Mouse (Mus musculus) thymus, adult 2 months (tissue): Measurements from ENCODE around the gene Gck. TPM values are rescaled to one million over a fixed set of nuclear protein-coding genes. Genes with fewer than 3 reads are reported as not detected.

Experiments
- DNase-seq: peaks from one replicate; pipeline ENCODE4 v3.0.0; 2021
- H3K27ac ChIP-seq: fragments of 200-500 bp; 2 replicates; pipeline ENCODE4 v1.5.1; 2012; ENCODE audit warnings: low read length, control low read depth; ENCODE audit not compliant: control insufficient read depth, insufficient read depth
- H3K27me3 ChIP-seq: fragments of 200-500 bp; 2 replicates; pipeline ENCODE4 v1.6.1; 2012; ENCODE audit warnings: mild to moderate bottlenecking, low read length, moderate library complexity, mixed read lengths; ENCODE audit not compliant: control insufficient read depth, insufficient read depth
- H3K36me3 ChIP-seq: fragments of 200-500 bp; 2 replicates; pipeline ENCODE4 v1.6.1; 2012; ENCODE audit warnings: mild to moderate bottlenecking, low read length, moderate library complexity; ENCODE audit not compliant: control insufficient read depth, insufficient read depth
- H3K4me1 ChIP-seq: fragments of 200-500 bp; replicated peaks from 2 replicates; pipeline ENCODE4 v1.6.1; 2012; ENCODE audit warnings: low read length; ENCODE audit not compliant: control insufficient read depth, insufficient read depth
- H3K4me3 ChIP-seq: fragments of 200-500 bp; 2 replicates; pipeline ENCODE4 v1.5.1; 2012; ENCODE audit warnings: mild to moderate bottlenecking, low read length, control low read depth, moderate library complexity; ENCODE audit not compliant: control insufficient read depth, insufficient read depth
- CTCF ChIP-seq: fragments of 200-500 bp; IDR thresholded peaks from 2 replicates; pipeline ENCODE4 v1.5.1; 2012; ENCODE audit warnings: mild to moderate bottlenecking, control low read depth, low read length, moderate library complexity, borderline replicate concordance; ENCODE audit not compliant: control insufficient read depth, poor library complexity, insufficient read depth; ENCODE audit errors: extremely low read depth
- POLR2A ChIP-seq: fragments of 200-500 bp; IDR thresholded peaks from 2 replicates; pipeline ENCODE4 v1.6.1; 2012; ENCODE audit warnings: mild to moderate bottlenecking, low read length, control low read depth, moderate library complexity; ENCODE audit not compliant: control insufficient read depth, poor library complexity, insufficient read depth; ENCODE audit errors: extremely low read depth
- WGBS: fragments of 180-500 bp; shearing (Covaris S2); methylation state at CpG from one replicate; pipeline ENCODE4 v1.1.7; 2018; 5-methylcytosine and 5-hydroxymethylcytosine counted together
- polyA plus RNA-seq: library from polyadenylated mRNA; depleted of rRNA; stranded (reverse); fragments of >200 nt; gene quantifications from 2 replicates; pipeline ENCODE4 v1.2.3, GENCODE M21; 2012

Gene Gck
- polyA plus RNA-seq, 1 experiment, result 0.58 TPM

- Histone ChIP-seq H3K27ac (no peak overlapping the region), H3K4me3 (no peak overlapping the region), H3K36me3 (no peaks in the 10 kb centered on the region), H3K4me1 (no peaks in the 10 kb centered on the region), H3K27me3 (no peaks in the 10 kb centered on the region)
- no peak for TF ChIP-seq POLR2A
- no peak for TF ChIP-seq CTCF
- WGBS, result 96% methylated on average over 16 of the region's 16 CpGs
- no peak for DNase-seq
These were observed 40.2 kb upstream of the Gck start for GRCm38 (mm10) chr11:5989954-5990593.

DNA sequence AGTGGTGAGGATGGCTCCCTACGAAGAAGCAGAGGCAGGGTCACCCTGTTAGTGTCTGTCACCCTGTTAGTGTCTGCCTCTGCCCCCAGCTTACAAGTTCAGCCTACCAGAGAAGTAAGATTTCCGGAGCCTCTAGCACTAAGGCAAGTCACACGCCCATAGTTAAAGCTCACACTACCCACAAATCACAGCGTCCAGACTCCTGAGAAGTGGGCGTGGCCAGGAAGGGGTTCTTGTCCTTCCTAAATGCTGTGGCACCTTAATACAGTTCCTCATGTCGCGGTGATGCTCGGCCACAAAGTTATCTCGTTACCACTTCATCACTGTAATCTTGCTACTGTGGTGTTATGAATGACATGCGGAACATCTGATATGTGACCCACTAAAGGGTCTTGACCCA, 38.2 kb upstream of the Gck start:
- Histone ChIP-seq H3K4me1 (no peaks in the 10 kb centered on the region), H3K36me3 (no peaks in the 10 kb centered on the region), H3K4me3 (no peak overlapping the region), H3K27ac (no peak overlapping the region), H3K27me3 (no peaks in the 10 kb centered on the region)
- 90% methylated on average over 10 of the region's 10 CpGs for whole genome bisulfite sequencing
- DNase-seq, result no peak
- no peak for TF ChIP-seq POLR2A
- no peak for TF ChIP-seq CTCF

DNA sequence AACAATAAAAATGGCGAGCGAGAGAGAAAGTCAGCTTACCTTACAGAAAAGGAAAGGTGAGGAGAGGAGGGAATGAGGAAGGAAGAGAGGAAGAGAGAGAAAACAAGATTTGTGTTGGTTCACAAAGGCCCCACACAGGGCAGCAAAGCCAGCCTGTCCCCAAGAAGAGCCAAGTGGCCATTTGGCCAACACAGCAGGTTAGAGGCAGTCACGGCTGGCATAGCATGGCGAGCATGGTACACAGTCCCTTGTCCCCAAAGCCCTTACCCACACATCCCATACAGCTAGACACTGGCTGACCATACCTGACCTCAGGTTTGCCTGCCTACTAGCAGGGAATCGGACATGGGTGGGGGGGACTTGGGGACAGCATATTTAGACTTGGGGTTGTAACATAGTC, 33.7 kb upstream of the Gck start:
- H3K27ac ChIP-seq, result no peak overlapping the region
- DNase-seq, result no peak
- H3K4me1 ChIP-seq, result no peaks in the 10 kb centered on the region
- H3K4me3 ChIP-seq, result no peak overlapping the region
- H3K36me3 ChIP-seq, result no peaks in the 10 kb centered on the region
- 97% methylated on average over 5 of the region's 5 CpGs for WGBS
- TF ChIP-seq POLR2A (no peak), CTCF (no peak)
- no peaks in the 10 kb centered on the region for H3K27me3 ChIP-seq

GRCm38 (mm10) chr11:5981323-5981722, 31.4 kb upstream of the Gck start:
- H3K27me3 ChIP-seq, result no peaks in the 10 kb centered on the region
- no peaks in the 10 kb centered on the region for H3K36me3 ChIP-seq
- 96% methylated on average over 7 of the region's 7 CpGs for WGBS
- DNase-seq, result no peak
- H3K27ac ChIP-seq, result no peak overlapping the region
- TF ChIP-seq POLR2A (no peak), CTCF (no peak)
- no peak overlapping the region for H3K4me3 ChIP-seq
- H3K4me1 ChIP-seq, result no peaks in the 10 kb centered on the region

- no peaks in the 10 kb centered on the region for H3K27me3 ChIP-seq
- H3K4me3 ChIP-seq, result no peak overlapping the region
- TF ChIP-seq CTCF (no peak), POLR2A (no peak)
- DNase-seq, result no peak
- no peaks in the 10 kb centered on the region for H3K36me3 ChIP-seq
- 93% methylated on average over 8 of the region's 8 CpGs for WGBS
- H3K4me1 ChIP-seq, result no peaks in the 10 kb centered on the region
- H3K27ac ChIP-seq, result no peak overlapping the region
These were observed 30.7 kb upstream of the Gck start for GRCm38 (mm10) chr11:5980561-5980960.

- Histone ChIP-seq H3K36me3 (no peaks in the 10 kb centered on the region), H3K4me1 (no peaks in the 10 kb centered on the region), H3K27ac (no peak overlapping the region), H3K27me3 (no peaks in the 10 kb centered on the region), H3K4me3 (no peak overlapping the region)
- DNase-seq, result no peak
- WGBS, result 97% methylated on average over 2 of the region's 2 CpGs
- TF ChIP-seq CTCF (no peak), POLR2A (no peak)
These were observed 30.2 kb upstream of the Gck start for GRCm38 (mm10) chr11:5980108-5980507.

GRCm38 (mm10) chr11:5979088-5979487, 29.2 kb upstream of the Gck start:
- H3K4me3 ChIP-seq, result no peak overlapping the region
- whole genome bisulfite sequencing, result 94% methylated on average over 7 of the region's 7 CpGs
- H3K27ac ChIP-seq, result no peak overlapping the region
- TF ChIP-seq CTCF, result no peak
- TF ChIP-seq POLR2A, result no peak
- H3K36me3 ChIP-seq, result no peaks in the 10 kb centered on the region
- H3K27me3 ChIP-seq, result no peaks in the 10 kb centered on the region
- no peak for DNase-seq
- H3K4me1 ChIP-seq, result no peaks in the 10 kb centered on the region
